Mouse (Mus musculus): ENCODE measurements around the gene Hrasls. TPM values are rescaled to one million over a fixed set of nuclear protein-coding genes. Genes with fewer than 3 reads are reported as not detected.

Hrasls gene
- polyA plus RNA-seq, 1 experiment from 2014 or later, result 0.36 TPM

- DNase-seq (ENCODE audit: low spot score) (no peak), ATAC-seq (ENCODE audit: low FRiP score, low TSS enrichment) (no peak)
- Histone ChIP-seq H3K9me3 (ENCODE audit: control insufficient read depth, low read length) (no peaks in the 10 kb centered on the region), H3K4me3 (ENCODE audit: low read depth, low read length) (no peak overlapping the region), H3K9ac (ENCODE audit: low read length) (no peak overlapping the region), H3K27ac (replicated peaks) (no peak overlapping the region), H3K27me3 (ENCODE audit: control insufficient read depth, insufficient read depth, low read length) (no peaks in the 10 kb centered on the region), H3K4me2 (replicated peaks; ENCODE audit: low read depth) (no peak overlapping the region), H3K36me3 (ENCODE audit: control insufficient read depth, insufficient read depth, low read length) (no peaks in the 10 kb centered on the region), H3K4me1 (replicated peaks; ENCODE audit: control insufficient read depth, insufficient read depth) (peaks cover 3% of the 10 kb centered on the region; the same call in 1 of the 2 replicates)
- TF ChIP-seq EP300 (optimal IDR thresholded peaks at IDR 0.05) (no peak), CTCF (IDR thresholded peaks at IDR 0.05; ENCODE audit: low read depth) (no peak)
- 34% methylated on average over 2 of the region's 2 CpGs for WGBS
These were observed 3.9 kb upstream of the Hrasls start for GRCm38 (mm10) chr16:29205581-29205980.

GRCm38 (mm10) chr16:29208841-29209240 is 654 bp upstream of the Hrasls start:
- H3K4me2 ChIP-seq (replicated peaks; ENCODE audit: low read depth), result no peak overlapping the region
- no peaks in the 10 kb centered on the region for H3K27me3 ChIP-seq (ENCODE audit: control insufficient read depth, insufficient read depth, low read length)
- no peak for TF ChIP-seq CTCF (IDR thresholded peaks at IDR 0.05; ENCODE audit: low read depth)
- TF ChIP-seq EP300 (optimal IDR thresholded peaks at IDR 0.05), result no peak
- H3K4me1 ChIP-seq (replicated peaks; ENCODE audit: control insufficient read depth, insufficient read depth), result peaks cover 3% of the 10 kb centered on the region; the same call in 1 of the 2 replicates
- ATAC-seq (ENCODE audit: low FRiP score, low TSS enrichment) (no peak; the same call in 1 of the 2 replicates), DNase-seq (ENCODE audit: low spot score) (no peak)
- H3K4me3 ChIP-seq (ENCODE audit: low read depth, low read length), result no peak overlapping the region
- H3K27ac ChIP-seq (replicated peaks), result no peak overlapping the region
- no peaks in the 10 kb centered on the region for H3K36me3 ChIP-seq (ENCODE audit: control insufficient read depth, insufficient read depth, low read length)
- WGBS, result 51% methylated on average over 7 of the region's 7 CpGs
- no peaks in the 10 kb centered on the region for H3K9me3 ChIP-seq (ENCODE audit: control insufficient read depth, low read length)
- H3K9ac ChIP-seq (ENCODE audit: low read length), result no peak overlapping the region

GRCm38 (mm10) chr16:29216395-29217295 is 7.2 kb downstream of the Hrasls start:
- no peak overlapping the region for H3K4me2 ChIP-seq (replicated peaks; ENCODE audit: low read depth)
- TF ChIP-seq EP300 (optimal IDR thresholded peaks at IDR 0.05), result no peak
- no peak for TF ChIP-seq CTCF (IDR thresholded peaks at IDR 0.05; ENCODE audit: low read depth)
- no peaks in the 10 kb centered on the region for H3K4me1 ChIP-seq (replicated peaks; ENCODE audit: control insufficient read depth, insufficient read depth)
- H3K9me3 ChIP-seq (ENCODE audit: control insufficient read depth, low read length), result no peaks in the 10 kb centered on the region
- DNase-seq (ENCODE audit: low spot score) (no peak), ATAC-seq (ENCODE audit: low FRiP score, low TSS enrichment) (no peak)
- no peaks in the 10 kb centered on the region for H3K36me3 ChIP-seq (ENCODE audit: control insufficient read depth, insufficient read depth, low read length)
- H3K27me3 ChIP-seq (ENCODE audit: control insufficient read depth, insufficient read depth, low read length), result no peaks in the 10 kb centered on the region
- H3K9ac ChIP-seq (ENCODE audit: low read length), result no peak overlapping the region
- no peak overlapping the region for H3K27ac ChIP-seq (replicated peaks)
- 69% methylated on average over 5 of the region's 5 CpGs for WGBS
- H3K4me3 ChIP-seq (ENCODE audit: low read depth, low read length), result no peak overlapping the region

GRCm38 (mm10) chr16:29235951-29236350 is 26.5 kb downstream of the Hrasls start:
- DNase-seq (ENCODE audit: low spot score) (no peak), ATAC-seq (ENCODE audit: low FRiP score, low TSS enrichment) (no peak)
- H3K36me3 ChIP-seq (ENCODE audit: control insufficient read depth, insufficient read depth, low read length), result no peaks in the 10 kb centered on the region
- H3K27me3 ChIP-seq (ENCODE audit: control insufficient read depth, insufficient read depth, low read length), result no peaks in the 10 kb centered on the region
- no peaks in the 10 kb centered on the region for H3K9me3 ChIP-seq (ENCODE audit: control insufficient read depth, low read length)
- TF ChIP-seq CTCF (IDR thresholded peaks at IDR 0.05; ENCODE audit: low read depth), result no peak
- TF ChIP-seq EP300 (optimal IDR thresholded peaks at IDR 0.05), result no peak
- no peaks in the 10 kb centered on the region for H3K4me1 ChIP-seq (replicated peaks; ENCODE audit: control insufficient read depth, insufficient read depth)
- no peak overlapping the region for H3K4me3 ChIP-seq (ENCODE audit: low read depth, low read length)
- H3K4me2 ChIP-seq (replicated peaks; ENCODE audit: low read depth), result no peak overlapping the region
- no peak overlapping the region for H3K27ac ChIP-seq (replicated peaks)
- H3K9ac ChIP-seq (ENCODE audit: low read length), result no peak overlapping the region
- WGBS, result 84% methylated on average over 5 of the region's 5 CpGs

- Histone ChIP-seq H3K4me3 (ENCODE audit: low read depth, low read length) (no peak overlapping the region), H3K36me3 (ENCODE audit: control insufficient read depth, insufficient read depth, low read length) (no peaks in the 10 kb centered on the region), H3K27ac (replicated peaks) (no peak overlapping the region), H3K9me3 (ENCODE audit: control insufficient read depth, low read length) (no peaks in the 10 kb centered on the region), H3K27me3 (ENCODE audit: control insufficient read depth, insufficient read depth, low read length) (no peaks in the 10 kb centered on the region), H3K9ac (ENCODE audit: low read length) (no peak overlapping the region), H3K4me2 (replicated peaks; ENCODE audit: low read depth) (no peak overlapping the region), H3K4me1 (replicated peaks; ENCODE audit: control insufficient read depth, insufficient read depth) (no peaks in the 10 kb centered on the region)
- TF ChIP-seq CTCF (IDR thresholded peaks at IDR 0.05; ENCODE audit: low read depth) (no peak), EP300 (optimal IDR thresholded peaks at IDR 0.05) (no peak)
- no peak for ATAC-seq (ENCODE audit: low FRiP score, low TSS enrichment)
- no peak for DNase-seq (ENCODE audit: low spot score)
- WGBS, result 47% methylated on average over 4 of the region's 4 CpGs
These were observed 44.8 kb downstream of the Hrasls start for GRCm38 (mm10) chr16:29254325-29254724.

Other genes with a start within 250 kb of the Hrasls start
- 1.1 TPM in 2 replicates for gene Atp13a5, start 169.0 kb downstream of the Hrasls start, polyA plus RNA-seq (2015; fragmentation: Nextera tagmentation; extraction: Ambion mirVana)